Mouse (Mus musculus) embryonic stem cell, embryonic (primary cell): ENCODE results near the gene Erich4.

Experiments
- CTCF ChIA-PET, 4 experiments: fragments of 300-600 bp in 2 of 4; fragments of 350-600 bp in 2 of 4; sonication (Branson Sonifier 250); formaldehyde crosslinking; loops; one replicate each; lab custom pipeline; 2022; ENCODE audit warnings: inconsistent platforms in 2 of 4; lab: Charles Lee
- POLR2A ChIA-PET, 4 experiments: fragments of 300-600 bp in 2 of 4; fragments of 350-600 bp in 2 of 4; sonication (Branson Sonifier 250); formaldehyde crosslinking; loops; one replicate each; lab custom pipeline; 2022; ENCODE audit warnings: antibody characterized with exemption in 4 of 4, inconsistent platforms in 1 of 4; lab: Charles Lee

Gene Erich4

GRCm38 (mm10) chr7:25627431-25628322, 12.0 kb upstream of the Erich4 start:
- CTCF ChIA-PET: interaction anchor here in 3 of 4 experiments (0.6 to 1.4 kb wide), 6 partner anchors 47 to 1155 kb away, joined by 4 to 8 read pairs (median 4); partner anchors contain the start of gene Tmem91 (in 1 of the 3)
- POLR2A ChIA-PET: interaction anchor here in 3 of 4 experiments (0.6 to 1.5 kb wide), 10 partner anchors 9 to 360 kb away, joined by 3 to 5 read pairs (median 3); partner anchors contain the start of genes B9d2 (in 1 of the 3), Bckdha (in 1 of the 3), Cic (in 1 of the 3) and Dmac2 (in 1 of the 3)

GRCm38 (mm10) chr7:25626509-25627430, 11.1 kb upstream of the Erich4 start, which contains the start of gene B3gnt8:
Gene B3gnt8, plus strand, starts transcription at chr7:25626654.
- POLR2A ChIA-PET: interaction anchor here in 3 of 4 experiments (0.7 to 1.9 kb wide), 9 partner anchors 8 to 359 kb away, joined by 3 to 6 read pairs (median 4); partner anchors contain the start of genes B9d2 (in 1 of the 3), Cic (in 1 of the 3) and Dmac2 (in 1 of the 3)
- CTCF ChIA-PET: interaction anchor here (0.6 to 2.4 kb wide), 5 partner anchors 21 to 1154 kb away, joined by 4 to 13 read pairs (median 5); no protein-coding TSS in a partner anchor

- POLR2A ChIA-PET: interaction anchor here in 3 of 4 experiments (0.6 to 2.1 kb wide), 8 partner anchors 12 to 190 kb away, joined by 3 to 8 read pairs (median 4); no protein-coding TSS in a partner anchor
- CTCF ChIA-PET: interaction anchor here in 3 of 4 experiments (0.5 to 2.4 kb wide), 6 partner anchors 12 to 93 kb away, joined by 3 to 13 read pairs (median 4); no protein-coding TSS in a partner anchor
Measured at GRCm38 (mm10) chr7:25625594-25626250, 10.0 kb upstream of the Erich4 start.

GRCm38 (mm10) chr7:25624851-25625250, 9.2 kb upstream of the Erich4 start:
- CTCF ChIA-PET: interaction anchor here in 2 of 4 experiments (0.6 to 2.4 kb wide), 4 partner anchors 13 to 215 kb away, joined by 3 to 13 read pairs (median 3); no protein-coding TSS in a partner anchor
- POLR2A ChIA-PET: interaction anchor here in 3 of 4 experiments (1.1 to 2.1 kb wide), 13 partner anchors 9 to 56 kb away, joined by 3 to 8 read pairs (median 4); partner anchors contain the start of genes Bckdha (in 2 of the 3), Exosc5 (in 2 of the 3), B9d2 (in 1 of the 3) and Erich4 (in 1 of the 3)

GRCm38 (mm10) chr7:25623857-25624370, 8.2 kb upstream of the Erich4 start:
- ChIA-PET CTCF (interaction anchor here in 1 of 4 experiments (0.6 to 1.3 kb wide), 3 partner anchors 8 to 214 kb away, joined by 3 to 7 read pairs (median 3); partner anchors contain the start of gene Erich4), POLR2A (interaction anchor here (0.6 to 2.1 kb wide), 15 partner anchors 8 to 613 kb away, joined by 3 to 7 read pairs (median 3); partner anchors contain the start of genes Bckdha (in 2 of the 4), Exosc5 (in 2 of the 4), B9d2 (in 1 of the 4) and Erich4 (in 1 of the 4))

- CTCF ChIA-PET: interaction anchor here in 1 of 4 experiments (0.7 kb wide), 1 partner anchor 99 kb away, joined by 3 read pairs; no protein-coding TSS in a partner anchor
Measured at GRCm38 (mm10) chr7:25620751-25621150, 5.1 kb upstream of the Erich4 start.

GRCm38 (mm10) chr7:25620101-25620500, 4.4 kb upstream of the Erich4 start:
- ChIA-PET CTCF (no interaction called here), POLR2A (interaction anchor here in 2 of 4 experiments (0.8 to 2.8 kb wide), 14 partner anchors 18 to 179 kb away, joined by 3 to 10 read pairs (median 4); partner anchors contain the start of gene B9d2 (in 1 of the 2))

More at GRCm38 (mm10) chr7:25620751-25621150, 5.1 kb upstream of the Erich4 start:
- POLR2A ChIA-PET: interaction anchor here in 2 of 4 experiments (0.6 to 2.8 kb wide), 5 partner anchors 10 to 180 kb away, joined by 3 to 10 read pairs (median 3); partner anchors contain the start of gene B9d2 (in 1 of the 2)

- POLR2A ChIA-PET: interaction anchor here in 2 of 4 experiments (0.6 to 2.8 kb wide), 21 partner anchors 8 to 196 kb away, joined by 3 to 10 read pairs (median 4); partner anchors contain the start of genes B9d2 (in 1 of the 2), Bckdha (in 1 of the 2), Exosc5 (in 1 of the 2) and Tmem91 (in 1 of the 2)
- CTCF ChIA-PET: interaction anchor here in 1 of 4 experiments (1.3 kb wide), 1 partner anchor 80 kb away, joined by 3 read pairs; no protein-coding TSS in a partner anchor
Measured at GRCm38 (mm10) chr7:25619722-25619991, 4.0 kb upstream of the Erich4 start.

- CTCF ChIA-PET: interaction anchor here in 2 of 4 experiments (1.0 to 1.3 kb wide), 2 partner anchors 81 to 303 kb away, joined by 3 to 5 read pairs; partner anchors contain the start of gene Megf8 (in 1 of the 2)
- POLR2A ChIA-PET: interaction anchor here in 2 of 4 experiments (0.6 to 2.8 kb wide), 21 partner anchors 9 to 196 kb away, joined by 3 to 10 read pairs (median 4); partner anchors contain the start of genes B9d2 (in 1 of the 2), Bckdha (in 1 of the 2), Exosc5 (in 1 of the 2) and Tmem91 (in 1 of the 2)
Measured at GRCm38 (mm10) chr7:25618865-25619721, 3.4 kb upstream of the Erich4 start, which contains the start of gene Dmac2. Gene Dmac2, plus strand, starts transcription at chr7:25619414.

GRCm38 (mm10) chr7:25617376-25618160, 1.9 kb upstream of the Erich4 start:
- ChIA-PET POLR2A (interaction anchor here in 3 of 4 experiments (0.6 to 1.2 kb wide), 6 partner anchors 40 to 1090 kb away, joined by 3 to 5 read pairs (median 3); partner anchors contain the start of gene Cxcl17 (in 1 of the 3)), CTCF (interaction anchor here in 3 of 4 experiments (0.6 to 0.9 kb wide), 5 partner anchors 18 to 800 kb away, joined by 3 to 6 read pairs (median 4); no protein-coding TSS in a partner anchor)

- POLR2A ChIA-PET: interaction anchor here in 2 of 4 experiments (0.5 to 1.6 kb wide), 4 partner anchors 10 to 218 kb away, joined by 3 to 4 read pairs (median 4); no protein-coding TSS in a partner anchor
- CTCF ChIA-PET: interaction anchor here in 2 of 4 experiments (0.7 to 1.1 kb wide), 3 partner anchors 9 to 190 kb away, joined by 4 to 10 read pairs (median 7); no protein-coding TSS in a partner anchor
Measured at GRCm38 (mm10) chr7:25614831-25615705, 624 bp downstream of the Erich4 start.

- CTCF ChIA-PET: interaction anchor here in 1 of 4 experiments (0.6 kb wide), 1 partner anchor 205 kb away, joined by 6 read pairs; no protein-coding TSS in a partner anchor
- POLR2A ChIA-PET: interaction anchor here in 1 of 4 experiments (0.5 kb wide), 1 partner anchor 13 kb away, joined by 4 read pairs; no protein-coding TSS in a partner anchor
Measured at GRCm38 (mm10) chr7:25614086-25614485, 1.6 kb downstream of the Erich4 start.

- POLR2A ChIA-PET: interaction anchor here in 2 of 4 experiments (0.6 to 1.4 kb wide), 4 partner anchors 12 to 423 kb away, joined by 3 read pairs; no protein-coding TSS in a partner anchor
- CTCF ChIA-PET: no interaction called here
Measured at GRCm38 (mm10) chr7:25611501-25611900, 4.2 kb downstream of the Erich4 start.
